Mouse (Mus musculus): Measurements from ENCODE around the gene Tmem151a. TPM values are rescaled to one million over a fixed set of nuclear protein-coding genes. Genes with fewer than 3 reads are reported as not detected.

Tmem151a gene
- total and polyA plus RNA-seq, 2 experiments, result under 0.01 to 0.24 TPM

DNA sequence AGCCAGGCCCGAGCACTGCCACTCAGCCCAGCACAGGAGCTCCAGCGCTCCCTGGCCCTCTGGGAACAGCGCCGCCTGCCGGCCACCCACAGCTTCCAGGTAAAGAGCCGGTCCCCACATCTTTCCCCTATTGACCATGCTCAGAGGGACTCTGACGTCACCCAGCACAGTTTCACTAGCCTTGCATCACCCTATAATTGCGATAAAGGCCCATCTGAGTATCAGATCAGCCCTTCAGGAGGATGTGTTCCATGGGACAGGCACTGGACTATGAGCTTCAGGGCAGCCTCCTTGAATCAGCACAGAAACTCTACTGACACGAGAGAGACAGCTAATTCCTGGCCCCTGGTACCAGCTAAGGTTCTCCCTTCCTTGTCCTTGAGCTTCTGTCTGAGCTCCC, 31.4 kb downstream of the Tmem151a start:
- Histone ChIP-seq H3K27me3 (ENCODE audit: control insufficient read depth, insufficient read depth, low read length) (no peaks in the 10 kb centered on the region), H3K4me1 (ENCODE audit: control insufficient read depth, insufficient read depth, low read length) (no peaks in the 10 kb centered on the region), H3K27ac (replicated peaks; ENCODE audit: insufficient read depth, low read depth, low read length) (no peak overlapping the region), H3K9ac (ENCODE audit: low read depth, low read length) (no peak overlapping the region), H3K79me2 (ENCODE audit: control insufficient read depth, insufficient read depth, low read length) (no peaks in the 10 kb centered on the region), H3K4me3 (ENCODE audit: insufficient read depth, low read depth, low read length) (no peak overlapping the region), H3K36me3 (ENCODE audit: control insufficient read depth, insufficient read depth, low read length) (no peaks in the 10 kb centered on the region)
- TF ChIP-seq POLR2A (IDR thresholded peaks at IDR 0.05; ENCODE audit: extremely low read depth, insufficient read depth, low read length), result no peak
- TF ChIP-seq CTCF (IDR thresholded peaks at IDR 0.05; ENCODE audit: low read depth, low read length), result peak; percentile 85
- peak; percentile 16 for DNase-seq (ENCODE audit: extremely low read depth, low read depth, low spot score)
- 18% methylated on average over 9 of the region's 9 CpGs for WGBS

DNA sequence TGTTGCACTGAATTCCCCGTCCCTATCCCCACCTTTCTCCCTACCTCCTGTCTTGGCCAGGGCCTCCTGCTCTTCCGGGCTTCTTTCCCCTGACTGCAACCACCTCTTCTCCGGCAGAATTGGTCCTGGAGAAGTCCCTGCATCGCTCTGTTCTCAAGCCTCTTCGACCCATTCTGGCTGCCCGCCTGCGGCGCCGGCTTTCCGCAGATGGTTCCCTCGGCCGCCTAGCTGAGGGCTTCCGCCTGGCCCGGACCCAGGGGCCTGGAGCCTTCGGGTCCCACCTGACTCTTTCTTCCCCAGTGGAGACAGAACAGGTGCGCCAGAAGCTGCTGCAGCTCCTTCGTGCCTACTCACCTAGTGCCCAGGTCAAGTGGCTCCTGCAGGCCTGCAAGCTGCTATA, 32.5 kb downstream of the Tmem151a start:
- Histone ChIP-seq H3K36me3 (ENCODE audit: control insufficient read depth, insufficient read depth, low read length) (no peaks in the 10 kb centered on the region), H3K4me1 (ENCODE audit: control insufficient read depth, insufficient read depth, low read length) (no peaks in the 10 kb centered on the region), H3K27me3 (ENCODE audit: control insufficient read depth, insufficient read depth, low read length) (no peaks in the 10 kb centered on the region), H3K4me3 (ENCODE audit: insufficient read depth, low read depth, low read length) (no peak overlapping the region), H3K9ac (ENCODE audit: low read depth, low read length) (no peak overlapping the region), H3K27ac (replicated peaks; ENCODE audit: insufficient read depth, low read depth, low read length) (no peak overlapping the region), H3K79me2 (ENCODE audit: control insufficient read depth, insufficient read depth, low read length) (no peaks in the 10 kb centered on the region)
- no peak for DNase-seq (ENCODE audit: extremely low read depth, low read depth, low spot score)
- WGBS, result 85% methylated on average over 17 of the region's 17 CpGs
- TF ChIP-seq CTCF (IDR thresholded peaks at IDR 0.05; ENCODE audit: low read depth, low read length), result no peak
- no peak for TF ChIP-seq POLR2A (IDR thresholded peaks at IDR 0.05; ENCODE audit: extremely low read depth, insufficient read depth, low read length)

DNA sequence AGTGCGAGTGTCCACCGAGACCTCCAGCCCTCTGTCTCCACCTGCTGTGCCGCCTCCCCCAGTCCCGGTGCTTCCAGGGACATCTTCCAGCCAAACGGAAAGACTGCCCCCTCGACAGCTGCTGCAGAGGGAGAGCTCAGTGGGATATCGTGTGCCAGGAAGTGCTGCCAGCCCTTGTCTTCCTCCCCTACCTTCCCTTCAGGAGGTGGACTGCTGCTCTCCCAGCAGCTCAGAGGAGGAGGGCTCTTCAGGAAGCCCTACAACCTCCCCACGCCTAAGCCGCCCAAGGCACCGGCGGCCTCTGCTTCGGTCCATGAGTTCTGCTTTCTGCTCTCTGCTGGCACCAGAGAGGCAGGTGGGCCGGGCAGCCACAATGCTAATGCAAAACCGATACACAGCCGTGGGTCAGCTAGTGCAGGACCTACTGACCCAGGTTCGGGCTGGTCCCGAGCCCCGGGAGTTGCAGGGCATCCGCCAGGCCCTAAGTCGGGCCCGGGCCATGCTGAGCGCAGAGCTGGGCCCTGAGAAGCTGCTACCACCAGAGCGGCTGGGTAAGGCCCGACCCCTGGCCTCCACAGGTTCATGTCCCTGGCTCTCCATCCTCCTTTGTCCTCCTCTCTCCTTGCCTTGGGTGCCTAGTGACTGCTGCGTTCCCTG, 33.0 kb downstream of the Tmem151a start:
- no peak for DNase-seq (ENCODE audit: extremely low read depth, low read depth, low spot score)
- Histone ChIP-seq H3K27ac (replicated peaks; ENCODE audit: insufficient read depth, low read depth, low read length) (no peak overlapping the region), H3K9ac (ENCODE audit: low read depth, low read length) (no peak overlapping the region), H3K4me3 (ENCODE audit: insufficient read depth, low read depth, low read length) (no peak overlapping the region), H3K4me1 (ENCODE audit: control insufficient read depth, insufficient read depth, low read length) (no peaks in the 10 kb centered on the region), H3K79me2 (ENCODE audit: control insufficient read depth, insufficient read depth, low read length) (no peaks in the 10 kb centered on the region), H3K27me3 (ENCODE audit: control insufficient read depth, insufficient read depth, low read length) (no peaks in the 10 kb centered on the region), H3K36me3 (ENCODE audit: control insufficient read depth, insufficient read depth, low read length) (no peaks in the 10 kb centered on the region)
- TF ChIP-seq CTCF (IDR thresholded peaks at IDR 0.05; ENCODE audit: low read depth, low read length) (no peak), POLR2A (IDR thresholded peaks at IDR 0.05; ENCODE audit: extremely low read depth, insufficient read depth, low read length) (no peak)
- 62% methylated on average over 25 of the region's 25 CpGs for WGBS

DNA sequence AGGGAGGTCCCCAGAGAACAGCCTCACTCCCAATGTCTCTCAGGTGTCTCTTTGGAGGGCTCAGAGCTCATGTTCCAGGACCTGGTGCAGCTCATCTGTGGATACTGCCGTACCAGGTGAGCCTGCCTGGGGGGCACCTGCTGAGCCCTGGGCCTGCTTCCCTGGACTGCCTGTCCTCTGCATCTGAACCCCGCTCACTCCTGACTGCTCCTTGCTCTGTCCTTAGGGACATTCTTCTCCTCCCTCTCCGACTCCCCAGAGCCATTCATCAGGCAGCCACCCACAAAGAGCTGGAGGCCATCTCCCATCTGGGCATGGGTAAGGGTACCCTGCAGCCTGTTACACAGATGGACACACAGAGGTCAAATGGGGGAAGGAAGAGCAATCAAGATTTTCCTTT, 33.8 kb downstream of the Tmem151a start:
- WGBS, result 81% methylated on average over 3 of the region's 3 CpGs
- no peak overlapping the region for H3K9ac ChIP-seq (ENCODE audit: low read depth, low read length)
- TF ChIP-seq POLR2A (IDR thresholded peaks at IDR 0.05; ENCODE audit: extremely low read depth, insufficient read depth, low read length) (no peak), CTCF (IDR thresholded peaks at IDR 0.05; ENCODE audit: low read depth, low read length) (no peak)
- H3K27me3 ChIP-seq (ENCODE audit: control insufficient read depth, insufficient read depth, low read length), result no peaks in the 10 kb centered on the region
- no peak overlapping the region for H3K27ac ChIP-seq (replicated peaks; ENCODE audit: insufficient read depth, low read depth, low read length)
- no peaks in the 10 kb centered on the region for H3K79me2 ChIP-seq (ENCODE audit: control insufficient read depth, insufficient read depth, low read length)
- H3K4me1 ChIP-seq (ENCODE audit: control insufficient read depth, insufficient read depth, low read length), result no peaks in the 10 kb centered on the region
- H3K36me3 ChIP-seq (ENCODE audit: control insufficient read depth, insufficient read depth, low read length), result peaks cover 2% of the 10 kb centered on the region; the same call in 1 of the 2 replicates
- no peak for DNase-seq (ENCODE audit: extremely low read depth, low read depth, low spot score)
- H3K4me3 ChIP-seq (ENCODE audit: insufficient read depth, low read depth, low read length), result no peak overlapping the region

DNA sequence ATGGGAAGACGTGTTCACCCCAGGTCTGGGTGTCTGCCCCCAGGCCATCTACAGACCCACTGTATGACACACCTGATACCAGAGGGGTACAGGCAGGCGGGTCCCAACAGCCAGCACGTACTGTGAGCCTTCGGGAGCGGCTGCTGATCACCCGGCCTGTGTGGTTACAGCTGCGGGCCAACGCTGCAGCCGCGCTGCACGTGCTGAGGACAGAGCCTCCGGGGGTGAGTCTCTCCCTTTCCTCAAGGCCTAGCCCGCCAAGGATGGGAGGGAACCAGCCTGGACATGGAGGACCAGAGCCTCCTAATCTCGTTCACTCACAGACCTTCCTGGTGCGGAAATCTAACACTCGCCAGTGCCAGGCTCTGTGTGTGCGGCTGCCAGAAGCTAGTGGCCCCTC, 34.3 kb downstream of the Tmem151a start:
- peak overlapping the region; percentile 22; the same call in 1 of the 2 replicates for H3K4me3 ChIP-seq (ENCODE audit: insufficient read depth, low read depth, low read length)
- TF ChIP-seq CTCF (IDR thresholded peaks at IDR 0.05; ENCODE audit: low read depth, low read length) (no peak), POLR2A (IDR thresholded peaks at IDR 0.05; ENCODE audit: extremely low read depth, insufficient read depth, low read length) (no peak)
- no peak for DNase-seq (ENCODE audit: extremely low read depth, low read depth, low spot score)
- no peaks in the 10 kb centered on the region for H3K4me1 ChIP-seq (ENCODE audit: control insufficient read depth, insufficient read depth, low read length)
- 0 out of 2 replicates have a peak overlapping the region, but pooled peaks have one; percentile 10 for H3K9ac ChIP-seq (ENCODE audit: low read depth, low read length)
- 30% methylated on average over 17 of the region's 17 CpGs for WGBS
- H3K27ac ChIP-seq (replicated peaks; ENCODE audit: insufficient read depth, low read depth, low read length), result no peak overlapping the region
- H3K79me2 ChIP-seq (ENCODE audit: control insufficient read depth, insufficient read depth, low read length), result no peaks in the 10 kb centered on the region
- no peaks in the 10 kb centered on the region for H3K27me3 ChIP-seq (ENCODE audit: control insufficient read depth, insufficient read depth, low read length)
- H3K36me3 ChIP-seq (ENCODE audit: control insufficient read depth, insufficient read depth, low read length), result peaks cover 2% of the 10 kb centered on the region; the same call in 1 of the 2 replicates
